Mouse (Mus musculus): ENCODE results near the gene L1td1.

GRCm38 (mm10) chr4:98722454-98722853, 4.1 kb upstream of the L1td1 start:
- TF ChIP-seq POLR2A (IDR thresholded peaks at IDR 0.05; ENCODE audit: low read depth, low read length) (no peak), CTCF (IDR thresholded peaks at IDR 0.05; ENCODE audit: extremely low read depth, insufficient read depth, insufficient read length, insufficient replicate concordance) (peak; percentile 66; the same call in 1 of the 2 replicates)

Measured in spleen, adult 2 months (tissue).